10 mouse cellular contexts compared by ENCODE assay signal in genomic region chr5:76702104-76702503, GRCm38 (mm10). TPM values are rescaled to one million over a fixed set of nuclear protein-coding genes. Genes with fewer than 3 reads are reported as not detected.
A peak's percentile ranks its signal among the peaks of the same experiment; 100 is the strongest.
DNase-seq lines count a peak whose midpoint lies in the region; ATAC-seq and TF ChIP-seq lines count a peak whose summit lies in the region.
"Had no signal": no experiment of that assay in that cellular context is flagged by ENCODE, and none has a peak within 500 bp of the region (broad histone marks: within the 10 kb centered on the region; RNA-seq: fewer than 3 reads in every experiment).

No protein-coding gene starts in this region.

- H3K4me1 ChIP-seq in liver, embryonic 11.5 days (replicated peaks; ENCODE audit: control insufficient read depth, insufficient read depth, low read length), result peaks cover 8% of the 10 kb centered on the region; the same call in 1 of the 2 replicates
- H3K4me1 ChIP-seq in liver, postnatal 0 days (ENCODE audit: insufficient read depth), result no peaks in the 10 kb centered on the region
- H3K4me1 ChIP-seq in embryonic facial prominence, embryonic 13.5 days, result peaks cover 23% of the 10 kb centered on the region
- peaks cover 51% of the 10 kb centered on the region for H3K4me1 ChIP-seq in hindbrain, embryonic 14.5 days (replicated peaks; ENCODE audit: control insufficient read depth, insufficient read depth, low read length)
- peaks cover 58% of the 10 kb centered on the region for H3K4me1 ChIP-seq in neural tube, embryonic 15.5 days

- DNase-seq in liver, embryonic 11.5 days (ENCODE audit: low spot score), result no peak
- no peak for DNase-seq in liver, postnatal 0 days
- no peak for DNase-seq in hindbrain, embryonic 14.5 days (ENCODE audit: low spot score)
- DNase-seq in spleen, postnatal 36 days (ENCODE audit: low spot score in 2 of 2), result no peak
- DNase-seq: spleen, adult 18-20 months had no signal

- no peaks in the 10 kb centered on the region for H3K27me3 ChIP-seq in liver, embryonic 11.5 days (replicated peaks; ENCODE audit: control insufficient read depth, insufficient read depth, low read length)
- H3K27me3 ChIP-seq in liver, postnatal 0 days (ENCODE audit: insufficient read depth, low read length), result no peaks in the 10 kb centered on the region
- H3K27me3 ChIP-seq in embryonic facial prominence, embryonic 13.5 days, result no peaks in the 10 kb centered on the region
- H3K27me3 ChIP-seq in hindbrain, embryonic 14.5 days (ENCODE audit: control insufficient read depth, insufficient read depth, low read length), result no peaks in the 10 kb centered on the region
- H3K27me3 ChIP-seq in neural tube, embryonic 15.5 days (replicated peaks), result no peaks in the 10 kb centered on the region
- H3K27me3 ChIP-seq: liver, embryonic 15.5 days had no signal

- H3K4me3 ChIP-seq in liver, embryonic 11.5 days (ENCODE audit: low read depth, low read length), result no peak overlapping the region
- no peak overlapping the region for H3K4me3 ChIP-seq in liver, postnatal 0 days (ENCODE audit: low read depth, low read length)
- H3K4me3 ChIP-seq in embryonic facial prominence, embryonic 13.5 days, result peak overlapping the region; percentile 30
- no peak overlapping the region for H3K4me3 ChIP-seq in hindbrain, embryonic 14.5 days (replicated peaks; ENCODE audit: low read length)
- H3K4me3 ChIP-seq in neural tube, embryonic 15.5 days (replicated peaks), result no peak overlapping the region
- H3K4me3 ChIP-seq: liver, embryonic 15.5 days had no signal

- no peaks in the 10 kb centered on the region for H3K9me3 ChIP-seq in liver, embryonic 11.5 days (ENCODE audit: control insufficient read depth, low read length)
- H3K9me3 ChIP-seq in liver, postnatal 0 days (ENCODE audit: low read length), result no peaks in the 10 kb centered on the region
- no peaks in the 10 kb centered on the region for H3K9me3 ChIP-seq in embryonic facial prominence, embryonic 13.5 days
- H3K9me3 ChIP-seq in hindbrain, embryonic 14.5 days (ENCODE audit: control insufficient read depth, low read length), result no peaks in the 10 kb centered on the region
- no peaks in the 10 kb centered on the region for H3K9me3 ChIP-seq in neural tube, embryonic 15.5 days (replicated peaks)
- H3K9me3 ChIP-seq: liver, embryonic 15.5 days had no signal

- no peak overlapping the region for H3K27ac ChIP-seq in liver, embryonic 11.5 days (ENCODE audit: low read depth, low read length)
- H3K27ac ChIP-seq in liver, postnatal 0 days (ENCODE audit: low read depth), result no peak overlapping the region
- H3K27ac ChIP-seq in embryonic facial prominence, embryonic 13.5 days, result 0 out of 2 replicates have a peak overlapping the region, but pooled peaks have one; percentile 34
- no peak overlapping the region for H3K27ac ChIP-seq in hindbrain, embryonic 14.5 days
- H3K27ac ChIP-seq in neural tube, embryonic 15.5 days (replicated peaks), result 0 out of 2 replicates have a peak overlapping the region, but pooled peaks have one; percentile 4
- H3K27ac ChIP-seq: liver, embryonic 15.5 days had no signal

- no peak for TF ChIP-seq EP300 in liver, postnatal 0 days (IDR thresholded peaks at IDR 0.05; ENCODE audit: low read depth)

- H3K36me3 ChIP-seq in liver, embryonic 11.5 days (ENCODE audit: control insufficient read depth, insufficient read depth, low read length), result no peaks in the 10 kb centered on the region
- H3K36me3 ChIP-seq in liver, postnatal 0 days (replicated peaks; ENCODE audit: insufficient read depth, low read length), result no peaks in the 10 kb centered on the region
- no peaks in the 10 kb centered on the region for H3K36me3 ChIP-seq in embryonic facial prominence, embryonic 13.5 days
- H3K36me3 ChIP-seq in hindbrain, embryonic 14.5 days (replicated peaks; ENCODE audit: control insufficient read depth, insufficient read depth), result no peaks in the 10 kb centered on the region
- H3K36me3 ChIP-seq in neural tube, embryonic 15.5 days, result no peaks in the 10 kb centered on the region
- H3K36me3 ChIP-seq: liver, embryonic 15.5 days had no signal

- peak overlapping the region; percentile 37 for H3K4me2 ChIP-seq in liver, embryonic 11.5 days
- no peak overlapping the region for H3K4me2 ChIP-seq in liver, postnatal 0 days (ENCODE audit: low read depth, low read length)
- H3K4me2 ChIP-seq in embryonic facial prominence, embryonic 13.5 days, result peak overlapping the region; percentile 55
- H3K4me2 ChIP-seq in hindbrain, embryonic 14.5 days (replicated peaks), result peak overlapping the region; percentile 17; the same call in 1 of the 2 replicates
- peak overlapping the region; percentile 25; the same call in 1 of the 2 replicates for H3K4me2 ChIP-seq in neural tube, embryonic 15.5 days
- H3K4me2 ChIP-seq: liver, embryonic 15.5 days had no signal

- no peak for TF ChIP-seq CTCF in liver, postnatal 0 days (IDR thresholded peaks at IDR 0.05; ENCODE audit: low read depth)

- no peak overlapping the region for H3K9ac ChIP-seq in liver, embryonic 11.5 days (ENCODE audit: low read depth, low read length)
- no peak overlapping the region for H3K9ac ChIP-seq in liver, postnatal 0 days (replicated peaks)
- H3K9ac ChIP-seq in embryonic facial prominence, embryonic 13.5 days, result 0 out of 2 replicates have a peak overlapping the region, but pooled peaks have one; percentile 17
- no peak overlapping the region for H3K9ac ChIP-seq in hindbrain, embryonic 14.5 days
- no peak overlapping the region for H3K9ac ChIP-seq in neural tube, embryonic 15.5 days (replicated peaks)
- H3K9ac ChIP-seq: liver, embryonic 15.5 days had no signal

- ATAC-seq in liver, embryonic 11.5 days (replicated peaks; ENCODE audit: low FRiP score), result no peak
- ATAC-seq in liver, postnatal 0 days, result no peak
- no peak for ATAC-seq in embryonic facial prominence, embryonic 13.5 days (ENCODE audit: insufficient number of reproducible peaks, insufficient read depth, low FRiP score, low TSS enrichment, low read depth)
- peak; percentile 32; the same call in 1 of the 2 replicates for ATAC-seq in hindbrain, embryonic 14.5 days (ENCODE audit: low FRiP score)
- peak; percentile 14; the same call in 1 of the 2 replicates for ATAC-seq in neural tube, embryonic 15.5 days (ENCODE audit: low FRiP score)
- ATAC-seq in CD4-positive, CD25-positive, alpha-beta regulatory T cell, adult 4 months, result no peak
- no peak for ATAC-seq in megakaryocyte, adult 5-6 weeks (ENCODE audit: poor library complexity, severe bottlenecking)

- WGBS in liver, embryonic 11.5 days, result 64% methylated on average over 9 of the region's 9 CpGs
- 80% methylated on average over 9 of the region's 9 CpGs for WGBS in liver, postnatal 0 days (ENCODE audit: insufficient replicate concordance)
- 25% methylated on average over 9 of the region's 9 CpGs for WGBS in embryonic facial prominence, embryonic 13.5 days
- WGBS in hindbrain, embryonic 14.5 days, result 39% methylated on average over 9 of the region's 9 CpGs
- 46% methylated on average over 9 of the region's 9 CpGs for whole genome bisulfite sequencing in neural tube, embryonic 15.5 days

RNA-seq across cellular contexts. Expression of gene C530008M17Rik, which starts 45.8 kb away (rescaled TPM):
- polyA plus RNA-seq in liver, embryonic 11.5 days (2014; fragmentation: Nextera tagmentation; extraction: Ambion mirVana), result 8.9 and 10.8 TPM in 2 replicates
- polyA plus RNA-seq in liver, postnatal 0 days (2015; fragmentation: Nextera tagmentation; extraction: Ambion mirVana), result 2.5 and 3.9 TPM in 2 replicates
- 20.3 and 26.1 TPM in 2 replicates for polyA plus RNA-seq in embryonic facial prominence, embryonic 13.5 days (2015; fragmentation: Nextera tagmentation; extraction: Ambion mirVana)
- 51.0 and 56.9 TPM in 2 replicates for polyA plus RNA-seq in hindbrain, embryonic 14.5 days (2014; fragmentation: Nextera tagmentation; extraction: Ambion mirVana)
- 45.1 and 57.1 TPM in 2 replicates for polyA plus RNA-seq in neural tube, embryonic 15.5 days (2015; fragmentation: Nextera tagmentation; extraction: Ambion mirVana)
- polyA plus RNA-seq in CD4-positive, CD25-positive, alpha-beta regulatory T cell, adult 4 months (2017; shearing (Covaris generic)), result 1 to 10 TPM in 1 of 2 experiments, under 1 TPM in 1; 0.65 to 1.3 TPM
- total RNA-seq in megakaryocyte, adult 5-6 weeks (2015), result 0.87 and 1.6 TPM in 2 replicates
- 0.15 and 1.1 TPM in 2 replicates for total RNA-seq in megakaryocyte, adult 5-6 weeks (2017)

Comparison
In these comparisons a context has a peak if more than half of its experiments do, and no peak if none do; other contexts are left out.
1. ATAC-seq: peak in hindbrain, embryonic 14.5 days (single experiment) and neural tube, embryonic 15.5 days (single experiment); none in liver, embryonic 11.5 days (single experiment), liver, postnatal 0 days (single experiment), embryonic facial prominence, embryonic 13.5 days (single experiment), CD4-positive, CD25-positive, alpha-beta regulatory T cell, adult 4 months (single experiment) and megakaryocyte, adult 5-6 weeks (single experiment).
2. H3K27ac ChIP-seq: peak in embryonic facial prominence, embryonic 13.5 days (single experiment) and neural tube, embryonic 15.5 days (single experiment); none in liver, embryonic 11.5 days (single experiment), liver, postnatal 0 days (single experiment) and hindbrain, embryonic 14.5 days (single experiment).